Mouse (Mus musculus): Measurements from ENCODE around the gene Cntnap2.

- TF ChIP-seq CTCF (IDR thresholded peaks at IDR 0.05; ENCODE audit: low read depth) (no peak), EP300 (IDR thresholded peaks at IDR 0.05; ENCODE audit: low read depth) (no peak)
These were observed 928.9 kb downstream of the Cntnap2 start for GRCm38 (mm10) chr6:45988051-45988450.

Measured in liver, postnatal 0 days (tissue).